ENCODE assay signal across 7 mouse cellular contexts in genomic region chr6:47810181-47810580, GRCm38 (mm10). TPM values are rescaled to one million over a fixed set of nuclear protein-coding genes. Genes with fewer than 3 reads are reported as not detected.
DNase-seq lines count a peak whose midpoint lies in the region; ATAC-seq and TF ChIP-seq lines count a peak whose summit lies in the region.

No protein-coding gene starts in this region.

- H3K36me3 ChIP-seq in lung, postnatal 0 days (ENCODE audit: insufficient read depth, low read length): peaks cover 10% of the 10 kb centered on the region; the same call in 1 of the 2 replicates
- H3K36me3 ChIP-seq in embryonic facial prominence, embryonic 13.5 days: peaks cover 23% of the 10 kb centered on the region
- peaks cover 11% of the 10 kb centered on the region for H3K36me3 ChIP-seq in intestine, embryonic 15.5 days
- H3K36me3 ChIP-seq in stomach, embryonic 14.5 days (ENCODE audit: control insufficient read depth, insufficient read depth, low read length): peaks cover 23% of the 10 kb centered on the region

- H3K9ac ChIP-seq in lung, postnatal 0 days (replicated peaks; ENCODE audit: low read depth): no peak overlapping the region
- H3K9ac ChIP-seq in embryonic facial prominence, embryonic 13.5 days: 0 out of 2 replicates have a peak overlapping the region, but pooled peaks have one; percentile 40
- H3K9ac ChIP-seq in intestine, embryonic 15.5 days: no peak overlapping the region
- no peak overlapping the region for H3K9ac ChIP-seq in stomach, embryonic 14.5 days (replicated peaks; ENCODE audit: low read depth, low read length)

- WGBS in lung, postnatal 0 days: 31% methylated on average over 2 of the region's 2 CpGs
- 77% methylated on average over 2 of the region's 2 CpGs for WGBS in embryonic facial prominence, embryonic 13.5 days
- WGBS in intestine, embryonic 15.5 days: 63% methylated on average over 2 of the region's 2 CpGs
- 66% methylated on average over 2 of the region's 2 CpGs for WGBS in stomach, embryonic 14.5 days

- no peaks in the 10 kb centered on the region for H3K27me3 ChIP-seq in lung, postnatal 0 days (replicated peaks; ENCODE audit: insufficient read depth, low read length)
- no peaks in the 10 kb centered on the region for H3K27me3 ChIP-seq in embryonic facial prominence, embryonic 13.5 days
- no peaks in the 10 kb centered on the region for H3K27me3 ChIP-seq in intestine, embryonic 15.5 days (replicated peaks)
- no peaks in the 10 kb centered on the region for H3K27me3 ChIP-seq in stomach, embryonic 14.5 days (ENCODE audit: control insufficient read depth, insufficient read depth, low read length)

- H3K27ac ChIP-seq in lung, postnatal 0 days (ENCODE audit: low read length): no peak overlapping the region
- peak overlapping the region; percentile 12; the same call in 1 of the 2 replicates for H3K27ac ChIP-seq in embryonic facial prominence, embryonic 13.5 days
- no peak overlapping the region for H3K27ac ChIP-seq in intestine, embryonic 15.5 days
- no peak overlapping the region for H3K27ac ChIP-seq in stomach, embryonic 14.5 days (ENCODE audit: low read length)

- DNase-seq in lung, postnatal 0 days (ENCODE audit: low spot score): peak; percentile 40
- DNase-seq in lung, postnatal 25 days (ENCODE audit: low spot score): no peak
- no peak for DNase-seq in spleen, postnatal 4 days (ENCODE audit: low spot score in 2 of 2)
- DNase-seq in gastrocnemius, postnatal 10 days: no peak

- peaks cover 11% of the 10 kb centered on the region; the same call in 1 of the 2 replicates for H3K4me1 ChIP-seq in lung, postnatal 0 days (ENCODE audit: insufficient read depth, low read depth, low read length)
- H3K4me1 ChIP-seq in embryonic facial prominence, embryonic 13.5 days: peaks cover 34% of the 10 kb centered on the region
- peaks cover 11% of the 10 kb centered on the region; the same call in 1 of the 2 replicates for H3K4me1 ChIP-seq in intestine, embryonic 15.5 days (replicated peaks)
- H3K4me1 ChIP-seq in stomach, embryonic 14.5 days (ENCODE audit: control insufficient read depth, insufficient read depth, low read length): peaks cover 20% of the 10 kb centered on the region

- H3K9me3 ChIP-seq in lung, postnatal 0 days (ENCODE audit: low read length): no peaks in the 10 kb centered on the region
- H3K9me3 ChIP-seq in embryonic facial prominence, embryonic 13.5 days: no peaks in the 10 kb centered on the region
- H3K9me3 ChIP-seq in intestine, embryonic 15.5 days: no peaks in the 10 kb centered on the region
- no peaks in the 10 kb centered on the region for H3K9me3 ChIP-seq in stomach, embryonic 14.5 days (ENCODE audit: control insufficient read depth, low read depth, low read length)

- H3K4me2 ChIP-seq in lung, postnatal 0 days (replicated peaks; ENCODE audit: low read depth, low read length): no peak overlapping the region
- H3K4me2 ChIP-seq in embryonic facial prominence, embryonic 13.5 days: peak overlapping the region; percentile 30
- H3K4me2 ChIP-seq in intestine, embryonic 15.5 days (replicated peaks): peak overlapping the region; percentile 20
- H3K4me2 ChIP-seq in stomach, embryonic 14.5 days (replicated peaks; ENCODE audit: low read depth, low read length): 0 out of 2 replicates have a peak overlapping the region, but pooled peaks have one; percentile 7

- no peak for TF ChIP-seq EP300 in lung, postnatal 0 days (IDR thresholded peaks at IDR 0.05)

- peak; percentile 37 for TF ChIP-seq CTCF in lung, postnatal 0 days (IDR thresholded peaks at IDR 0.05)

- H3K4me3 ChIP-seq in lung, postnatal 0 days (ENCODE audit: low read depth, low read length): no peak overlapping the region
- no peak overlapping the region for H3K4me3 ChIP-seq in embryonic facial prominence, embryonic 13.5 days
- no peak overlapping the region for H3K4me3 ChIP-seq in intestine, embryonic 15.5 days (replicated peaks)
- H3K4me3 ChIP-seq in stomach, embryonic 14.5 days (ENCODE audit: low read depth, low read length): no peak overlapping the region

- ATAC-seq in lung, postnatal 0 days: no peak
- ATAC-seq in embryonic facial prominence, embryonic 13.5 days (ENCODE audit: insufficient number of reproducible peaks, insufficient read depth, low FRiP score, low TSS enrichment, low read depth): no peak
- ATAC-seq in intestine, embryonic 15.5 days: no peak
- no peak for ATAC-seq in stomach, embryonic 14.5 days (ENCODE audit: insufficient number of reproducible peaks, insufficient read depth, low FRiP score, low read depth)

RNA-seq across cellular contexts. Expression of gene Pdia4, which starts 3.0 kb away (rescaled TPM):
- polyA plus RNA-seq in lung, postnatal 0 days (2015; fragmentation: Nextera tagmentation; extraction: Ambion mirVana): 98.0 and 123 TPM in 2 replicates
- 274 and 286 TPM in 2 replicates for polyA plus RNA-seq in embryonic facial prominence, embryonic 13.5 days (2015; fragmentation: Nextera tagmentation; extraction: Ambion mirVana)
- 304 and 326 TPM in 2 replicates for polyA plus RNA-seq in intestine, embryonic 15.5 days (2015; fragmentation: Nextera tagmentation; extraction: Ambion mirVana)
- 236 and 273 TPM in 2 replicates for polyA plus RNA-seq in stomach, embryonic 14.5 days (2014; fragmentation: Nextera tagmentation; extraction: Ambion mirVana)
- total RNA-seq in gastrocnemius, postnatal 10 days (2021): 10 to 100 TPM; 34.1 to 46.1 TPM

RNA-seq across cellular contexts. Expression of gene Zfp786, which starts 20.5 kb away (rescaled TPM):
- 0.98 and 1.0 TPM in 2 replicates for polyA plus RNA-seq in lung, postnatal 0 days (2015; fragmentation: Nextera tagmentation; extraction: Ambion mirVana)
- 5.7 and 6.0 TPM in 2 replicates for polyA plus RNA-seq in embryonic facial prominence, embryonic 13.5 days (2015; fragmentation: Nextera tagmentation; extraction: Ambion mirVana)
- 2.3 and 2.4 TPM in 2 replicates for polyA plus RNA-seq in intestine, embryonic 15.5 days (2015; fragmentation: Nextera tagmentation; extraction: Ambion mirVana)
- polyA plus RNA-seq in stomach, embryonic 14.5 days (2014; fragmentation: Nextera tagmentation; extraction: Ambion mirVana): 3.5 and 3.8 TPM in 2 replicates
- total RNA-seq in gastrocnemius, postnatal 10 days (2021): under 1 TPM; 0.73 to 0.88 TPM

RNA-seq across cellular contexts. Expression of gene Zfp398, which starts 25.3 kb away (rescaled TPM):
- polyA plus RNA-seq in lung, postnatal 0 days (2015; fragmentation: Nextera tagmentation; extraction: Ambion mirVana): 4.7 and 5.2 TPM in 2 replicates
- polyA plus RNA-seq in embryonic facial prominence, embryonic 13.5 days (2015; fragmentation: Nextera tagmentation; extraction: Ambion mirVana): 14.1 and 14.8 TPM in 2 replicates
- polyA plus RNA-seq in intestine, embryonic 15.5 days (2015; fragmentation: Nextera tagmentation; extraction: Ambion mirVana): 6.8 and 8.2 TPM in 2 replicates
- 11.6 and 13.4 TPM in 2 replicates for polyA plus RNA-seq in stomach, embryonic 14.5 days (2014; fragmentation: Nextera tagmentation; extraction: Ambion mirVana)
- 1 to 10 TPM; 5.3 to 7.0 TPM for total RNA-seq in gastrocnemius, postnatal 10 days (2021)
